Mouse (Mus musculus): ENCODE data around the gene Pax8. TPM values are rescaled to one million over a fixed set of nuclear protein-coding genes. Genes with fewer than 3 reads are reported as not detected.

Gene Pax8
- 2.8 and 4.7 TPM in 2 replicates for polyA plus RNA-seq (2016; fragmentation: Nextera tagmentation; extraction: Ambion mirVana)

DNA sequence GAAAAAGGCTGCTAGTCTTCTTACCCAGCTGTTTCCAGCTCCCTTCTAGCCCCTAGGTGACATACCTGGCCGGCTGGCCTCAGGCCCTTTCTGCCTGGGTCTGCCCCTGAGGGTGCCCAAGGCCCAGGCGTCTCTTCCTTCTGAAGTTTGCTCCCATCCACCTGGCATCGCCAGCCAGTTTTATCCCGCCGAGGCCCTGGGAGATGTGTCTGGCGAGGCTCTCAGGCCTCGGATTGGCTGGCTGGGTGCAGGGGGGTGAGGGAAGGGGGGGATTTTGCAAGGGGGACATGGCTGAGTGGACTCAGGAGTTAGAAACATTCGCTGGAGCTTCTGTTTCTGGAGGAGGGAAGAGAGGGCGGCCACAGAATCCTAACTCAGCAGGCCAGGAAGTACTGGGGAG lies at the start of gene Pax8:
TSS of gene Pax8 (minus strand) at position 180 of the 400 bp plus-strand sequence.
- peak within 1 kb of the TSS; percentile 51; the same call in 1 of the 2 replicates for H3K9ac ChIP-seq (replicated peaks)
- no peaks in the 10 kb centered on the region for H3K36me3 ChIP-seq
- no peak within 1 kb of the TSS for H3K27ac ChIP-seq (replicated peaks)
- H3K4me1 ChIP-seq = peaks cover 14% of the 10 kb centered on the region
- WGBS = 7% methylated on average over 9 of the region's 9 CpGs
- peak within 1 kb of the TSS; percentile 58 for H3K4me2 ChIP-seq (replicated peaks)
- H3K27me3 ChIP-seq = peaks cover 73% of the 10 kb centered on the region
- H3K9me3 ChIP-seq = no peaks in the 10 kb centered on the region
- H3K4me3 ChIP-seq = peak within 1 kb of the TSS; percentile 39
- no peak for ATAC-seq (ENCODE audit: low FRiP score, low read depth)

GRCm38 (mm10) chr2:24521430-24522226 lies 46.2 kb upstream of the Pax8 start:
- H3K4me3 ChIP-seq = peak overlapping the region; percentile 50
- peaks cover 27% of the 10 kb centered on the region for H3K27me3 ChIP-seq
- H3K4me1 ChIP-seq = peaks cover 11% of the 10 kb centered on the region; the same call in 1 of the 2 replicates
- peak; percentile 92 for ATAC-seq (ENCODE audit: low FRiP score, low read depth)
- H3K9ac ChIP-seq (replicated peaks) = peak overlapping the region; percentile 62
- H3K9me3 ChIP-seq = no peaks in the 10 kb centered on the region
- no peaks in the 10 kb centered on the region for H3K36me3 ChIP-seq
- under 1% methylated on average over 33 of the region's 33 CpGs for WGBS
- peak overlapping the region; percentile 39; the same call in 1 of the 2 replicates for H3K27ac ChIP-seq (replicated peaks)
- peak overlapping the region; percentile 80 for H3K4me2 ChIP-seq (replicated peaks)

- Histone ChIP-seq H3K27me3 (peaks cover 27% of the 10 kb centered on the region), H3K9me3 (no peaks in the 10 kb centered on the region), H3K27ac (replicated peaks) (peak overlapping the region; percentile 39; the same call in 1 of the 2 replicates), H3K4me3 (peak overlapping the region; percentile 50), H3K4me2 (replicated peaks) (peak overlapping the region; percentile 80), H3K4me1 (peaks cover 11% of the 10 kb centered on the region; the same call in 1 of the 2 replicates), H3K9ac (replicated peaks) (peak overlapping the region; percentile 62), H3K36me3 (no peaks in the 10 kb centered on the region)
- 38% methylated on average over 9 of the region's 9 CpGs for WGBS
- ATAC-seq (ENCODE audit: low FRiP score, low read depth) = no peak
These were observed 45.3 kb upstream of the Pax8 start for GRCm38 (mm10) chr2:24520576-24521272.

DNA sequence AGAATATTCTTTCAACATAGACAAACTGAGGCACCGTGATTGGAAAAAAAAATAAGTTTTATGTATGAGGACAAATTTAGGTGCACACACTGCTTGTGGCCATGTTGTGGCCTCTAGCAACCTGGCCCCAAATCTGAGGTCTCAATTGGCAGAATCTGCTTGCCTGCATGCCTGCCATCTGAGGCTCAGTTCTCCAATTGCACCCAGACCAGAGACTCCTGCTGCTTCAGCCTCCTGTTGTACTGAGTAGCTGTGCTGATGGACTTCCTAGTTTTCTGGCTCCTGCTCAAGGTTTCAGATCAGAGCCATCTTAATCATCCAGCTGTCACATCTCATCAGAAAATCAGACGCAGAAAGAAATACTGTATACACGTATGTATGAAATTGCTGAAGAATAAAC lies 41.5 kb upstream of the Pax8 start:
- H3K27ac ChIP-seq (replicated peaks) = no peak overlapping the region
- no peaks in the 10 kb centered on the region for H3K36me3 ChIP-seq
- H3K9me3 ChIP-seq = no peaks in the 10 kb centered on the region
- no peak overlapping the region for H3K9ac ChIP-seq (replicated peaks)
- no peak overlapping the region for H3K4me3 ChIP-seq
- H3K27me3 ChIP-seq = peaks cover 15% of the 10 kb centered on the region
- 92% methylated on average over 3 of the region's 3 CpGs for WGBS
- ATAC-seq (ENCODE audit: low FRiP score, low read depth) = no peak
- no peak overlapping the region for H3K4me2 ChIP-seq (replicated peaks)
- H3K4me1 ChIP-seq = peaks cover 10% of the 10 kb centered on the region; the same call in 1 of the 2 replicates

DNA sequence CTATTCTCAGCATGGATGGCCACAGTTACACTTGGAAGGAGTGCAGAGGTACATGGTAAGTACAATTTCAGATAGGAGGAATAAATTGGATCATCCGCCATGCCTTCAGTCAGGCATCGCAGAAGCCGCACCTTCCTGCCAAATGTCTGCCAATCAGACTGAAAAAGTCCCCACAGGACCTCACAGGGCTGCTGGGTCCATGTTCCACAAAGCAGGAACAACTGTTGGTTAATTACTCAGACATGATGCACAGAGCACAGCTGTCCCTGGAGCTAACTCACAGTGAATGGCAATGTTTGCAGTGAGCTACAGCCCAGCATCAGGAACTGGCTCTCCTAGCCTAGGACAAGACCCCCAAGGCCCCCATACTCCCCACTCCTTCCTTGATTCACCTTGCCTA lies 32.0 kb upstream of the Pax8 start:
- Histone ChIP-seq H3K4me2 (replicated peaks) (no peak overlapping the region), H3K4me3 (no peak overlapping the region), H3K36me3 (no peaks in the 10 kb centered on the region), H3K9ac (replicated peaks) (no peak overlapping the region), H3K27ac (replicated peaks) (no peak overlapping the region), H3K4me1 (peaks cover 12% of the 10 kb centered on the region), H3K9me3 (no peaks in the 10 kb centered on the region), H3K27me3 (peaks cover 41% of the 10 kb centered on the region)
- WGBS = 93% methylated on average over 3 of the region's 3 CpGs
- no peak for ATAC-seq (ENCODE audit: low FRiP score, low read depth)

DNA sequence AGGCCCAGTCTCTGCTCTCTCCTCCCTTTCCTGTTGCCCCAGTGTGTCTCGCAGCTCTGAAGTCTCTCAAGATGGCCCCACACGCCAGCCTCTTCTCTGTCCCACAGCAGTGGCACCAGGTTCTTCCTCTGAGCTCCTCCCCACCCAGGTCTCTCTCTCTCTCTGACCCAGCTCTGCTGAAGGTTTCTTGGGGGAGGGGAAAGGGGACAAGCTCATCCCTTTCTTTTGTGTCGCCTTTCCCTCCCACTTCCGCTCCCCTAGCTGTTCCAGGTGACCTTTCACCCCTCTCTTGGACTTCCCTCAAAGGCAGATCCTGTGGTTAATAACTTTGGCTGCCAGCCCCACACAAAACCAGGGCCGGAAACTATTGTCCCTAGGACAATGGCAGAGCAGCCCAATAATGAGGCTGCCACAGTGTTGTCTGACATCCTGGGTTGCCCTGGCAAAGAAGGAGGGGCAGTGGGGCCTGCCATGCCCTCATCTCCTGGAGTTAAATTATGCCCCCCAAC lies 27.6 kb upstream of the Pax8 start:
- 0 out of 2 replicates have a peak overlapping the region, but pooled peaks have one; percentile 13 for H3K4me2 ChIP-seq (replicated peaks)
- no peaks in the 10 kb centered on the region for H3K9me3 ChIP-seq
- H3K27me3 ChIP-seq = peaks cover 60% of the 10 kb centered on the region
- no peak overlapping the region for H3K4me3 ChIP-seq
- H3K36me3 ChIP-seq = no peaks in the 10 kb centered on the region
- H3K4me1 ChIP-seq = peaks cover 13% of the 10 kb centered on the region
- 10% methylated on average over 5 of the region's 5 CpGs for WGBS
- peak; percentile 84 for ATAC-seq (ENCODE audit: low FRiP score, low read depth)
- H3K27ac ChIP-seq (replicated peaks) = no peak overlapping the region
- H3K9ac ChIP-seq (replicated peaks) = no peak overlapping the region

DNA sequence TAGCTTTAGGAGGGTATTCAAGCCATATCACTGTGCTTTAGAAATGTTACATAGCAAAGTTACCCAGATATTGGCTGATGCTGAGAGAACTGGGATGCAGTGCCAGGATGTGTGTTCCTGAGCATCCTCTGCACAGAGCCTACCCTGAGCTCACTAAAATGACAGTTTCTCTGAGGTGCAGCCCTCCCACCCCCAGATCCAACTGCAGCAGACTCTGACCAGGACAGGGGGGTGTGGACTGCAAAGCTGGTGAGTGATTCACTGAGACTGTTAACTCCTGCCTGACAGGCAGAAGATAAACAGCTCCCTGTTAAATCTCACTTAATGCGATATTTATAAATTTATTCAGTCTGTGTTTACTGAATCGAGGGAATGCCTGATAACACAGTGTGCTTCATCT lies 25.5 kb upstream of the Pax8 start:
- 83% methylated on average over 2 of the region's 2 CpGs for WGBS
- Histone ChIP-seq H3K4me2 (replicated peaks) (no peak overlapping the region), H3K4me1 (peaks cover 13% of the 10 kb centered on the region), H3K27ac (replicated peaks) (no peak overlapping the region), H3K4me3 (no peak overlapping the region), H3K36me3 (no peaks in the 10 kb centered on the region), H3K9ac (replicated peaks) (no peak overlapping the region), H3K9me3 (no peaks in the 10 kb centered on the region), H3K27me3 (peaks cover 48% of the 10 kb centered on the region)
- ATAC-seq (ENCODE audit: low FRiP score, low read depth) = no peak

DNA sequence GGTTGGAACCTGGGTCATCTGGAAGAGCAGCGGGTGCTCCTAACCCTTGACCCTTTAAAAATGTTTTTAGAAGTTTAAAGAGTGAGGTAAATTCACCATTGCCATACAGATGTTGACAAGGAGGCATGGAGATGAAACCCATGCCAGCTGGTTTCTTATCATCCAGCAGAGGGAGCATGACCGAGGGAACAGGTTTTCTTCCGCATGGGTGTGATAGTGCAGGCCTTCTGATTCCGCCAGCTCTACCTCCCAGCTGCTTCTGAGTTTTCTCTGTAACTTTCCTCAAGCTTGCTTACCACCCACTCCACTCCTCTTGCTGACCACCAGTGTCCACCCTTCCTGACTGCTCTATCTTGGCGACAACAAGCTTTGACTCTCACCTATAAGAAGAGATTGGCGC lies 15.2 kb upstream of the Pax8 start:
- H3K9ac ChIP-seq (replicated peaks) = no peak overlapping the region
- no peak for ATAC-seq (ENCODE audit: low FRiP score, low read depth)
- WGBS = 47% methylated on average over 6 of the region's 6 CpGs

DNA sequence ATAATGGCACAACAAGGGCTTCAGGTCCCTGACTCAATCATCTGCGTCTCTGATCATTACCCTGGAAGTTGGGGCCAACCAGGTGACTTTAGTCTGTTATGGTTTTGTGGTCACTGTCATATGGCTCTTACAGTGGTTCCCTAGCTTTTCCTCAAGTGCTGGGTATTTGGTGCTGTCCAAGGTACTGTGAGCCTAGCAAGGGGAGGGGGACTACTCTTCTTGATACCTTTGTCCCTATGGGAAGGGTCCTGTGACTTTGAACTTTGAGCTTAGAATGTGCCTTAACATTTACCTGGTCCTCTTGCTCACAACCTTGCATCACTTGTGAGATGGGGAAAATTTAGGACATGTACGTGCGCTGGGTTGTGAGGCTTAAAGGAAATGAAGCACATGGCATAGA lies 13.3 kb upstream of the Pax8 start:
- no peak overlapping the region for H3K9ac ChIP-seq (replicated peaks)
- H3K36me3 ChIP-seq = no peaks in the 10 kb centered on the region
- 67% methylated on average over 3 of the region's 3 CpGs for WGBS
- H3K4me2 ChIP-seq (replicated peaks) = no peak overlapping the region
- ATAC-seq (ENCODE audit: low FRiP score, low read depth) = no peak
- no peak overlapping the region for H3K4me3 ChIP-seq
- H3K4me1 ChIP-seq = no peaks in the 10 kb centered on the region
- no peaks in the 10 kb centered on the region for H3K27me3 ChIP-seq
- H3K9me3 ChIP-seq = no peaks in the 10 kb centered on the region
- no peak overlapping the region for H3K27ac ChIP-seq (replicated peaks)

More for the DNA sequence above, 15.2 kb upstream of the Pax8 start:
- Histone ChIP-seq H3K27me3 (no peaks in the 10 kb centered on the region), H3K36me3 (no peaks in the 10 kb centered on the region), H3K4me1 (no peaks in the 10 kb centered on the region), H3K4me3 (no peak overlapping the region), H3K9me3 (no peaks in the 10 kb centered on the region), H3K27ac (replicated peaks) (no peak overlapping the region), H3K4me2 (replicated peaks) (no peak overlapping the region)

- Histone ChIP-seq H3K4me1 (no peaks in the 10 kb centered on the region), H3K9me3 (no peaks in the 10 kb centered on the region), H3K9ac (replicated peaks) (no peak overlapping the region), H3K36me3 (no peaks in the 10 kb centered on the region), H3K4me2 (replicated peaks) (no peak overlapping the region), H3K27me3 (no peaks in the 10 kb centered on the region), H3K4me3 (no peak overlapping the region), H3K27ac (replicated peaks) (no peak overlapping the region)
- 74% methylated on average over 4 of the region's 4 CpGs for WGBS
- no peak for ATAC-seq (ENCODE audit: low FRiP score, low read depth)
These were observed 11.8 kb upstream of the Pax8 start for GRCm38 (mm10) chr2:24487056-24487825.

DNA sequence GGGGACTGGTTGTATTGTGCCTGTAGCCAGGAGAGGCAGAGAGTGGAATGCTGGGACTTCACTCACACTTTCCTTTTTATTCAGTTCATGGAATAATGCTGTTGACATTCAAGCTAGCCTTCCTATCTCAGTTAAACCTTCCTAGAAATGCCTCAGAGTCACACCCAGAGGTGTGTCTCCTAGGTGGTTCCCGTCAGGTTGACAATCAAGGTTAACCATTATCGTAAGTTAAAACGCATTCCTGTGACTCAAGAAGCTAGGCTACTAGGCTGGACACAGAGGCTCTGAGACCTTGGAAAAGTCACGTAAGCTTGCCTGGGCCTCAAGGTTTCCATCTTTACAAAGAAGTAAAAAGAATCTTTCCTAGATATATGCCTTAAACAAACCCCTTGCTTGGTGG lies 10.0 kb upstream of the Pax8 start:
- WGBS = 95% methylated on average over 4 of the region's 4 CpGs
- Histone ChIP-seq H3K4me1 (no peaks in the 10 kb centered on the region), H3K27me3 (no peaks in the 10 kb centered on the region), H3K36me3 (no peaks in the 10 kb centered on the region), H3K9me3 (no peaks in the 10 kb centered on the region), H3K4me3 (no peak overlapping the region), H3K27ac (replicated peaks) (no peak overlapping the region), H3K9ac (replicated peaks) (no peak overlapping the region), H3K4me2 (replicated peaks) (no peak overlapping the region)
- ATAC-seq (ENCODE audit: low FRiP score, low read depth) = no peak

Data from midbrain, embryonic 12.5 days (tissue).